29 mouse cellular contexts compared by ENCODE assay signal in genomic region chr2:158250558-158250957, GRCm38 (mm10). TPM values are rescaled to one million over a fixed set of nuclear protein-coding genes. Genes with fewer than 3 reads are reported as not detected.
"Had no signal": no experiment of that assay in that cellular context is flagged by ENCODE, and none has a peak within 500 bp of the region (broad histone marks: within the 10 kb centered on the region; RNA-seq: fewer than 3 reads in every experiment).

No protein-coding gene starts in this region.

- H3K4me1 ChIP-seq: hindbrain, embryonic 12.5 days; limb, embryonic 10.5 days; limb, embryonic 12.5 days; liver, embryonic 13.5 days had no signal

- H3K9ac ChIP-seq: heart, embryonic 13.5 days; heart, embryonic 15.5 days; hindbrain, embryonic 12.5 days; hindbrain, embryonic 14.5 days; intestine, embryonic 15.5 days; limb, embryonic 12.5 days; liver, embryonic 13.5 days; liver, embryonic 15.5 days had no signal

- H3K36me3 ChIP-seq: heart, embryonic 13.5 days; heart, embryonic 15.5 days; hindbrain, embryonic 10.5 days; hindbrain, embryonic 12.5 days; intestine, embryonic 15.5 days; limb, embryonic 10.5 days; limb, embryonic 12.5 days; liver, embryonic 13.5 days; liver, embryonic 15.5 days had no signal

- DNase-seq: gastrocnemius, adult 2 months; gastrocnemius, postnatal 10 days; gastrocnemius, postnatal 25 days; heart, adult 18-20 months; heart, postnatal 14 days; heart, postnatal 4 days; kidney, adult 18-20 months; kidney, adult 8-10 months; kidney, postnatal 10 days; kidney, postnatal 25 days; kidney, postnatal 4 days; liver; liver, embryonic 13.5 days had no signal

- H3K27ac ChIP-seq: gastrocnemius, adult 2 months; heart, embryonic 13.5 days; heart, embryonic 15.5 days; hindbrain, embryonic 10.5 days; hindbrain, embryonic 12.5 days; hindbrain, embryonic 14.5 days; intestine, embryonic 15.5 days; left cerebral cortex, adult 2 months; limb, embryonic 10.5 days; limb, embryonic 12.5 days; liver, embryonic 13.5 days; liver, embryonic 15.5 days had no signal

- H3K9me3 ChIP-seq: heart, embryonic 15.5 days; hindbrain, embryonic 10.5 days; hindbrain, embryonic 12.5 days; intestine, embryonic 15.5 days; limb, embryonic 10.5 days; liver, embryonic 13.5 days; liver, embryonic 15.5 days had no signal

- ATAC-seq: hindbrain, embryonic 16.5 days; inflammation-experienced regulatory T-cells, adult 6 months; intestine, embryonic 15.5 days; intestine, postnatal 0 days had no signal

- H3K4me3 ChIP-seq: gastrocnemius, adult 2 months; heart, embryonic 13.5 days; heart, embryonic 15.5 days; hindbrain, embryonic 10.5 days; hindbrain, embryonic 12.5 days; intestine, embryonic 15.5 days; left cerebral cortex, adult 2 months; limb, embryonic 10.5 days; limb, embryonic 12.5 days; liver, embryonic 13.5 days; liver, embryonic 15.5 days had no signal

- H3K27me3 ChIP-seq: heart, embryonic 13.5 days; hindbrain, embryonic 12.5 days; intestine, embryonic 15.5 days; liver, embryonic 13.5 days; liver, embryonic 15.5 days had no signal

- H3K4me2 ChIP-seq: heart, embryonic 13.5 days; heart, embryonic 15.5 days; hindbrain, embryonic 12.5 days; hindbrain, embryonic 14.5 days; intestine, embryonic 15.5 days; limb, embryonic 12.5 days; liver, embryonic 11.5 days; liver, embryonic 13.5 days; liver, embryonic 15.5 days had no signal

RNA-seq across cellular contexts. Expression of gene Bpi, which starts 7.3 kb away (rescaled TPM):
- polyA plus RNA-seq: heart, embryonic 13.5 days; heart, embryonic 15.5 days; heart, postnatal 0 days; hindbrain, embryonic 10.5 days; hindbrain, embryonic 12.5 days; hindbrain, embryonic 14.5 days; hindbrain, embryonic 16.5 days; inflammation-experienced regulatory T-cells, adult 6 months; intestine, embryonic 15.5 days; intestine, postnatal 0 days; kidney, embryonic 16.5 days; limb, embryonic 10.5 days; limb, embryonic 12.5 days; liver, embryonic 11.5 days; liver, embryonic 13.5 days; liver, embryonic 15.5 days had no signal

RNA-seq across cellular contexts. Expression of gene D630003M21Rik, which starts 21.5 kb away (rescaled TPM):
- polyA plus RNA-seq: inflammation-experienced regulatory T-cells, adult 6 months had no signal
